Mouse (Mus musculus): ENCODE measurements around the gene Rpl18. TPM values are rescaled to one million over a fixed set of nuclear protein-coding genes. Genes with fewer than 3 reads are reported as not detected.
A peak's percentile ranks its signal among the peaks of the same experiment; 100 is the strongest.

Rpl18 gene
- polyA plus RNA-seq, 1 experiment from 2014 or later = 1,272 TPM

GRCm38 (mm10) chr7:45695098-45695497 is 20.2 kb upstream of the Rpl18 start:
- H3K36me3 ChIP-seq (ENCODE audit: control insufficient read depth, insufficient read depth, low read length) = no peaks in the 10 kb centered on the region
- H3K27ac ChIP-seq (ENCODE audit: low read length) = no peak overlapping the region
- ATAC-seq (ENCODE audit: insufficient number of reproducible peaks, insufficient read depth, low FRiP score, low read depth) = no peak
- no peak overlapping the region for H3K4me2 ChIP-seq (replicated peaks; ENCODE audit: low read depth, low read length)
- no peak overlapping the region for H3K4me3 ChIP-seq (ENCODE audit: low read depth, low read length)
- peaks cover 5% of the 10 kb centered on the region; the same call in 1 of the 2 replicates for H3K4me1 ChIP-seq (ENCODE audit: control insufficient read depth, insufficient read depth, low read length)
- no peak overlapping the region for H3K9ac ChIP-seq (replicated peaks; ENCODE audit: low read depth, low read length)
- WGBS = 11% methylated on average over 6 of the region's 6 CpGs
- 0 out of 2 replicates have a peak, but pooled peaks cover 4% of the 10 kb centered on the region for H3K27me3 ChIP-seq (ENCODE audit: control insufficient read depth, insufficient read depth, low read length)
- H3K9me3 ChIP-seq (ENCODE audit: control insufficient read depth, low read depth, low read length) = no peaks in the 10 kb centered on the region

GRCm38 (mm10) chr7:45697894-45698293 is 17.4 kb upstream of the Rpl18 start:
- H3K9me3 ChIP-seq (ENCODE audit: control insufficient read depth, low read depth, low read length) = no peaks in the 10 kb centered on the region
- no peak for ATAC-seq (ENCODE audit: insufficient number of reproducible peaks, insufficient read depth, low FRiP score, low read depth)
- WGBS = 89% methylated on average over 6 of the region's 7 CpGs

DNA sequence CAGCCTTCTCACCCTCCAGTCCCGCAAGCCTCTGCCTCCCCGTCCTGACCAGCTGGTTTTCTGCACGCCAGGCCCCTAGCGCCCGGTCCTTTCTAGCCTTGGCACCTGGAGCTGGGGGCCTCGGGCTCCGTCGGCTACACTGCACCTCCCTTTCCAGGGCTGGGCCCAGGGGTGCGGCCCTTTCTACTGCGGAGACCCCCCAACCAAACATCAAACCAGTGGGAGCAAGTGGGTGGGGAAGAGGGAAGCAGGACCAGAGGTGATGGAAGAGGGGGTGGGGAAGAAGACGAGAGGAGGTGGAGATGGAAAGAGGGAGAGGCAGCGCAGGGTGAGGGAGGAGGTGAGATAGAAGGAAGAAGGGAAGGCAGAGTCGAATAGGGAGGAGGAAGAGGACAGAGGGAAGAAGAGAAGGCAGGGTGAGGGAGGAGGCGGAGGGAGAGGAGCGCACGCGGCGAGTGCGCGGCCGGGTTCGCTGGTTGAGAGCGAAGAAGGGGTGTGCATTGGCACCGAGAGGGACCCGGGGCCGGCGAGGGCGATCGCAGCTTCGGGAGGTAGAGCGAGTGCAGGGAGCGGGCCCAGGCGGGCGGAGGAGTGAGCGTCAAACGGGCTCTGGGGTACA is 15.6 kb upstream of the Rpl18 start, which contains the start of gene Car11:
TSS of gene Car11 (plus strand) at position 321 of the 619 bp plus-strand sequence.
- Histone ChIP-seq H3K27ac (ENCODE audit: low read length) (no peak within 1 kb of the TSS), H3K36me3 (ENCODE audit: control insufficient read depth, insufficient read depth, low read length) (no peaks in the 10 kb centered on the region), H3K4me2 (replicated peaks; ENCODE audit: low read depth, low read length) (peak within 1 kb of the TSS; percentile 73), H3K4me1 (ENCODE audit: control insufficient read depth, insufficient read depth, low read length) (peaks cover 27% of the 10 kb centered on the region), H3K9me3 (ENCODE audit: control insufficient read depth, low read depth, low read length) (no peaks in the 10 kb centered on the region), H3K4me3 (ENCODE audit: low read depth, low read length) (peak within 1 kb of the TSS; percentile 39), H3K27me3 (ENCODE audit: control insufficient read depth, insufficient read depth, low read length) (0 out of 2 replicates have a peak, but pooled peaks cover 4% of the 10 kb centered on the region), H3K9ac (replicated peaks; ENCODE audit: low read depth, low read length) (peak within 1 kb of the TSS; percentile 55; the same call in 1 of the 2 replicates)
- ATAC-seq (ENCODE audit: insufficient number of reproducible peaks, insufficient read depth, low FRiP score, low read depth) = no peak
- WGBS = 2% methylated on average over 36 of the region's 36 CpGs

More at GRCm38 (mm10) chr7:45697894-45698293, 17.4 kb upstream of the Rpl18 start:
- no peak overlapping the region for H3K4me2 ChIP-seq (replicated peaks; ENCODE audit: low read depth, low read length)
- no peak overlapping the region for H3K9ac ChIP-seq (replicated peaks; ENCODE audit: low read depth, low read length)
- no peak overlapping the region for H3K27ac ChIP-seq (ENCODE audit: low read length)
- H3K4me3 ChIP-seq (ENCODE audit: low read depth, low read length) = no peak overlapping the region
- 0 out of 2 replicates have a peak, but pooled peaks cover 4% of the 10 kb centered on the region for H3K27me3 ChIP-seq (ENCODE audit: control insufficient read depth, insufficient read depth, low read length)
- no peaks in the 10 kb centered on the region for H3K36me3 ChIP-seq (ENCODE audit: control insufficient read depth, insufficient read depth, low read length)
- peaks cover 17% of the 10 kb centered on the region; the same call in 1 of the 2 replicates for H3K4me1 ChIP-seq (ENCODE audit: control insufficient read depth, insufficient read depth, low read length)

DNA sequence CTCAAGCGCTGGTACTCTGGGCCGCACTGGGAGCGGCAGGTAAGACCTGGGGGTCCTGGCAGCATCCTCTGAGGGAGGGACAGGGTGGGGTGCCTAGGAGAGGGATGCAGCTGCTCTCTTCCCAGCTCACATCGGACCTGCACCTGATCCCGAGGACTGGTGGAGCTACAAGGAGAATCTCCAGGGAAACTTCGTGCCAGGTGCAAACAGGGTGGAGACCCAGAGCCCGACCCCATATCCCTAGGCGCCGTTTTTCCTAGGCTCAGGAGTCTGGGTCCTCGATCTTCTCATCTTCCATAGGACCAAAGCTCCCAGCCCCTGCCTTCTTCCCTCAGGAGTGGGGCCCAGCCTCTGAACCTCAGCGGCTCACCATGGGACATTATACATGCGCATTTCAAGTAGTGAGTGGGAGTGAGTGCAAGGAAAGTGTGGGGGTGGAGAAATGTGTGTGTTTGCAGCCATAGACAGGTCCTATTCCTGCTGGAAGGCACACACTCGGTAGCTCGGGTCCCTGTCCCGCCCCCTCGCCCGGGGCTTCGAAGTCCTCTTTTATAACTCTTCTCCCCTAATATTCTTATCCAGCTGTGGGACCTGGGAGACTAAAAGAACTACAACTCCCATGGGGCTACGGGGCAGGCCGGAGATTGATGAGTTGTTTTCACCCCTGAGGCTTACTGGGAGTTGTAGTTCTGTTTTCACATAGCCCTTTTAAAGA is 14.8 kb upstream of the Rpl18 start:
- 1% methylated on average over 20 of the region's 20 CpGs for WGBS

GRCm38 (mm10) chr7:45701072-45701471 is 14.2 kb upstream of the Rpl18 start:
- Histone ChIP-seq H3K27ac (ENCODE audit: low read length) (peak overlapping the region; percentile 52; the same call in 1 of the 2 replicates), H3K4me2 (replicated peaks; ENCODE audit: low read depth, low read length) (peak overlapping the region; percentile 73), H3K4me1 (ENCODE audit: control insufficient read depth, insufficient read depth, low read length) (peaks cover 27% of the 10 kb centered on the region), H3K4me3 (ENCODE audit: low read depth, low read length) (peak overlapping the region; percentile 39; the same call in 1 of the 2 replicates), H3K36me3 (ENCODE audit: control insufficient read depth, insufficient read depth, low read length) (no peaks in the 10 kb centered on the region), H3K27me3 (ENCODE audit: control insufficient read depth, insufficient read depth, low read length) (0 out of 2 replicates have a peak, but pooled peaks cover 4% of the 10 kb centered on the region), H3K9me3 (ENCODE audit: control insufficient read depth, low read depth, low read length) (no peaks in the 10 kb centered on the region), H3K9ac (replicated peaks; ENCODE audit: low read depth, low read length) (peak overlapping the region; percentile 18; the same call in 1 of the 2 replicates)
- no peak for ATAC-seq (ENCODE audit: insufficient number of reproducible peaks, insufficient read depth, low FRiP score, low read depth)
- WGBS = 31% methylated on average over 11 of the region's 11 CpGs

More for the DNA sequence above, 14.8 kb upstream of the Rpl18 start:
- peak overlapping the region; percentile 39 for H3K4me3 ChIP-seq (ENCODE audit: low read depth, low read length)
- 0 out of 2 replicates have a peak, but pooled peaks cover 4% of the 10 kb centered on the region for H3K27me3 ChIP-seq (ENCODE audit: control insufficient read depth, insufficient read depth, low read length)
- H3K36me3 ChIP-seq (ENCODE audit: control insufficient read depth, insufficient read depth, low read length) = no peaks in the 10 kb centered on the region
- H3K4me1 ChIP-seq (ENCODE audit: control insufficient read depth, insufficient read depth, low read length) = peaks cover 27% of the 10 kb centered on the region
- H3K27ac ChIP-seq (ENCODE audit: low read length) = no peak overlapping the region
- H3K9ac ChIP-seq (replicated peaks; ENCODE audit: low read depth, low read length) = peak overlapping the region; percentile 55; the same call in 1 of the 2 replicates
- no peak for ATAC-seq (ENCODE audit: insufficient number of reproducible peaks, insufficient read depth, low FRiP score, low read depth)
- H3K4me2 ChIP-seq (replicated peaks; ENCODE audit: low read depth, low read length) = peak overlapping the region; percentile 73
- H3K9me3 ChIP-seq (ENCODE audit: control insufficient read depth, low read depth, low read length) = no peaks in the 10 kb centered on the region

DNA sequence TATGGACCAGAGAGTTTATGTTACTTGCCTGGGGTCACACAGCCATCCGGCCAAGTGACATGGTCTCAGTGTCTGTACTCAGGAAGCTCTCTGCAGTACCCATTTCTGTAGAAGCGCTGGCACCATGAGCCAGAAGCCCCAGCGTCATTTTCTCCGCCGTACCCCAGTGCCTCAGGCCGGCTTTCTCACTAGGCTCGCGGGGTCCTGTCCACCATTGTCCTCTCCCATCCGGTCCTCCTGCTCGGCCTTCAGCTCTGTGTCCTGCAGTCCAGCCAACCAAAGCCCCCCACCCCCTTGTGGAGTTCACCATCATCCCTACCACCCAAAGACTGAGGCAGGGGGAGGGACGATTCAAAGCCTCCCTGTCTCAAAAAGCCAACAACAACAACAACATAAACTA is 13.7 kb upstream of the Rpl18 start:
- ATAC-seq (ENCODE audit: insufficient number of reproducible peaks, insufficient read depth, low FRiP score, low read depth) = no peak
- peaks cover 27% of the 10 kb centered on the region for H3K4me1 ChIP-seq (ENCODE audit: control insufficient read depth, insufficient read depth, low read length)
- peak overlapping the region; percentile 39; the same call in 1 of the 2 replicates for H3K4me3 ChIP-seq (ENCODE audit: low read depth, low read length)

GRCm38 (mm10) chr7:45702316-45702715 is 12.9 kb upstream of the Rpl18 start:
- no peak for ATAC-seq (ENCODE audit: insufficient number of reproducible peaks, insufficient read depth, low FRiP score, low read depth)
- 92% methylated on average over 11 of the region's 11 CpGs for WGBS
- no peak overlapping the region for H3K9ac ChIP-seq (replicated peaks; ENCODE audit: low read depth, low read length)
- peaks cover 27% of the 10 kb centered on the region for H3K4me1 ChIP-seq (ENCODE audit: control insufficient read depth, insufficient read depth, low read length)
- 0 out of 2 replicates have a peak, but pooled peaks cover 4% of the 10 kb centered on the region for H3K27me3 ChIP-seq (ENCODE audit: control insufficient read depth, insufficient read depth, low read length)
- H3K4me3 ChIP-seq (ENCODE audit: low read depth, low read length) = no peak overlapping the region
- no peak overlapping the region for H3K27ac ChIP-seq (ENCODE audit: low read length)
- no peaks in the 10 kb centered on the region for H3K9me3 ChIP-seq (ENCODE audit: control insufficient read depth, low read depth, low read length)
- no peaks in the 10 kb centered on the region for H3K36me3 ChIP-seq (ENCODE audit: control insufficient read depth, insufficient read depth, low read length)
- no peak overlapping the region for H3K4me2 ChIP-seq (replicated peaks; ENCODE audit: low read depth, low read length)

More for the DNA sequence above, 13.7 kb upstream of the Rpl18 start:
- Histone ChIP-seq H3K4me2 (replicated peaks; ENCODE audit: low read depth, low read length) (peak overlapping the region; percentile 73; the same call in 1 of the 2 replicates), H3K9me3 (ENCODE audit: control insufficient read depth, low read depth, low read length) (no peaks in the 10 kb centered on the region), H3K36me3 (ENCODE audit: control insufficient read depth, insufficient read depth, low read length) (no peaks in the 10 kb centered on the region), H3K27ac (ENCODE audit: low read length) (no peak overlapping the region), H3K27me3 (ENCODE audit: control insufficient read depth, insufficient read depth, low read length) (0 out of 2 replicates have a peak, but pooled peaks cover 4% of the 10 kb centered on the region), H3K9ac (replicated peaks; ENCODE audit: low read depth, low read length) (peak overlapping the region; percentile 18; the same call in 1 of the 2 replicates)
- 87% methylated on average over 11 of the region's 11 CpGs for WGBS

DNA sequence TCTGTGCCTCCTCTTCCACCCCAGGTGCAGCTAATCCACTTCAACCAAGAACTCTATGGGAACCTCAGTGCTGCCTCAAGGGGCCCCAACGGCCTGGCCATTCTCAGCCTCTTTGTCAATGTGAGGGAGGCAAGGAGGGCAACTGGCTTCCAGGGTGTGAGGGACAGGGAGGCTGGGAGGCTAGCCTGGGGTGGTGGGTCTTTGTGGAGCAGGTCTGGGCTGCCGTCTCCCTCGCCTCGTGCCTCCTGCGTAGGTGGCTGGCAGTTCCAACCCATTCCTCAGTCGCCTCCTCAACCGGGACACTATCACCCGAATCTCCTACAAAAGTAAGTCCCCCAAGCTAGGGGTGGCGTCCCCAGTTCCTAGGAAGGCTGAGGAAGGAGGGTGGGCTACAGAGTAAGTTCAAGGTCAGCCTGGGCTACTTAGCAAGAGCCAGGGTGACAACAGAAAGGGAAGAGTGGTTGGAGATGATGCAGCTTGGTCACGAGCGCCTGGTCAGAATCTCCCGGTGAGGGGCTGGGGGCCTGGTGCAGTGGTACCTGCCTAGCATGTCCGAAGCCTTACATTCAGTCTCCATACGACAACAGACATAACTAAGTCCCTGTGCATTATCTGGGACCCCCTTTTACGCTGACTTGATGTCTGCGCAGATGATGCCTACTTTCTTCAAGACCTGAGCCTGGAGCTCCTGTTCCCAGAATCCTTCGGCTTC is 12.3 kb upstream of the Rpl18 start:
- peaks cover 29% of the 10 kb centered on the region for H3K4me1 ChIP-seq (ENCODE audit: control insufficient read depth, insufficient read depth, low read length)
- no peak overlapping the region for H3K4me2 ChIP-seq (replicated peaks; ENCODE audit: low read depth, low read length)

More for the DNA sequence above, 12.3 kb upstream of the Rpl18 start:
- 85% methylated on average over 17 of the region's 17 CpGs for WGBS
- 0 out of 2 replicates have a peak, but pooled peaks cover 4% of the 10 kb centered on the region for H3K27me3 ChIP-seq (ENCODE audit: control insufficient read depth, insufficient read depth, low read length)
- H3K4me3 ChIP-seq (ENCODE audit: low read depth, low read length) = no peak overlapping the region
- no peak overlapping the region for H3K9ac ChIP-seq (replicated peaks; ENCODE audit: low read depth, low read length)
- no peak for ATAC-seq (ENCODE audit: insufficient number of reproducible peaks, insufficient read depth, low FRiP score, low read depth)
- peak overlapping the region; percentile 77; the same call in 1 of the 2 replicates for H3K27ac ChIP-seq (ENCODE audit: low read length)
- no peaks in the 10 kb centered on the region for H3K9me3 ChIP-seq (ENCODE audit: control insufficient read depth, low read depth, low read length)
- H3K36me3 ChIP-seq (ENCODE audit: control insufficient read depth, insufficient read depth, low read length) = no peaks in the 10 kb centered on the region
